Mouse (Mus musculus) ES-Bruce4 (cell line): ENCODE results near the gene Lysmd3. TPM values are rescaled to one million over a fixed set of nuclear protein-coding genes. Genes with fewer than 3 reads are reported as not detected.
A peak's percentile ranks its signal among the peaks of the same experiment; 100 is the strongest.

Source experiments
- H3K27ac ChIP-seq: 2 replicates; pipeline ENCODE4 v1.5.1; 2012; ENCODE audit warnings: low read length, inconsistent platforms; ENCODE audit not compliant: insufficient read depth
- H3K27me3 ChIP-seq: 2 replicates; pipeline ENCODE4 v1.6.1; 2012; ENCODE audit warnings: mild to moderate bottlenecking, low read length, inconsistent platforms; ENCODE audit not compliant: control insufficient read depth, poor library complexity, insufficient read depth, severe bottlenecking
- H3K36me3 ChIP-seq: 2 replicates; pipeline ENCODE4 v1.6.1; 2012; ENCODE audit warnings: inconsistent platforms, mild to moderate bottlenecking, low read length, moderate library complexity; ENCODE audit not compliant: control insufficient read depth, poor library complexity, insufficient read depth, severe bottlenecking
- H3K4me1 ChIP-seq: one replicate; pipeline ENCODE4 v1.8.1; 2011; ENCODE audit warnings: low read length; ENCODE audit not compliant: control insufficient read depth, insufficient read depth
- H3K4me3 ChIP-seq: 2 replicates; pipeline ENCODE4 v1.5.1; 2011; ENCODE audit warnings: low read depth, mild to moderate bottlenecking, low read length
- H3K9ac ChIP-seq: 2 replicates; pipeline ENCODE4 v1.6.1; 2012; ENCODE audit warnings: low read depth, mild to moderate bottlenecking, inconsistent platforms; ENCODE audit not compliant: poor library complexity, severe bottlenecking
- H3K9me3 ChIP-seq: replicated peaks from 2 replicates; pipeline ENCODE4 v1.6.1; 2012; ENCODE audit warnings: mild to moderate bottlenecking, low read length, inconsistent platforms; ENCODE audit not compliant: control insufficient read depth, poor library complexity, insufficient read depth, severe bottlenecking
- CTCF ChIP-seq: IDR thresholded peaks from one replicate; pipeline ENCODE4 v1.8.1; 2011; ENCODE audit warnings: low read depth, low read length
- EP300 ChIP-seq: IDR thresholded peaks from 2 replicates; pipeline ENCODE4 v1.6.1; 2011; ENCODE audit warnings: low read depth, low read length; ENCODE audit not compliant: insufficient read depth
- POLR2A ChIP-seq: IDR thresholded peaks from one replicate; pipeline ENCODE4 v1.8.1; 2011; ENCODE audit warnings: low read length; ENCODE audit not compliant: insufficient read depth
- polyA plus RNA-seq: library from polyadenylated mRNA; stranded (reverse); fragments of >200 nt; gene quantifications from 2 replicates; pipeline ENCODE4 v1.2.4, GENCODE M21; 2011; ENCODE audit warnings: low read depth; ENCODE audit not compliant: missing spikeins, insufficient read depth, insufficient read length

The Lysmd3 gene
- polyA plus RNA-seq, 1 experiment, result 21.0 TPM

DNA sequence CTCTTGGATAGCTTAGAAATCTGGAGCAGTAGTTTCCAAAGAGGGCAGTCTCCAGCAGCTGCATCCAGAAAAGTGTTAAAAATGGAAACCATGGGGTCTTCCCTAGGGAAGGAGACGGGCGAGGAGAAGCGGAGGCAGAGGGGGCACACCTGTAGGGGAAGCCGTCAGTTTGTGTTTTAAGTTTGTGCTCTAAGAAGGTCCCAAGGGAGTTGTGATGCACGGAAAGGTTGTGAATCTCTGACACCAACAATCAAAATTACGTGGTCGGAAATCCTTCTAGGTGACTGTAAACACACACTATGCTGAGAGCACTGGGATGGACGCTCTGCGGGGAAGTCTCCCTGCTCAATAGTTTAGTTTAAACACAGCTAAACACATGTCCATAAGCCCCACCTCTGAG is 46.2 kb downstream of the Lysmd3 start:
- Histone ChIP-seq H3K9ac (0 out of 2 replicates have a peak overlapping the region, but pooled peaks have one; percentile 22), H3K9me3 (no peaks in the 10 kb centered on the region), H3K4me1 (peaks cover 4% of the 10 kb centered on the region), H3K36me3 (peaks cover 5% of the 10 kb centered on the region), H3K4me3 (no peak overlapping the region), H3K27ac (no peak overlapping the region), H3K27me3 (no peaks in the 10 kb centered on the region)
- TF ChIP-seq EP300 (no peak), CTCF (no peak), POLR2A (no peak)

DNA sequence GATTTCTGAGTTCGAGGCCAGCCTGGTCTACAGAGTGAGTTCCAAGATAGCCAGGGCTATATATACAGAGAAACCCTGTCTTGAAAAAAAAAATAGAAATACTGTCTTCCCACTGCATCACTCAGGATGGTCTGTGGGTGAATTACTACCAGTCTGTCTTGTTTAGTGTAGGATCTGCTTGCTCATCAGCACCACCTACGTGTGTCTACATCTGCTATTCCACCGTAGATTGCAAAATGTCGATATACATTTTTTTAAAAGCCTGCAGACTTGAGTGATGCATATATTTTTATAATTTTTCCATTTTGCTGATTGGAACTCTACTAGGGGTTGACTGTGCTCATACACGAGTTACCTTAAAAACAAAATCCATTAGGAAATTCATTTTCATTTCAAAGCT is 48.8 kb downstream of the Lysmd3 start:
- no peak overlapping the region for H3K27ac ChIP-seq
- no peaks in the 10 kb centered on the region for H3K36me3 ChIP-seq
- no peaks in the 10 kb centered on the region for H3K9me3 ChIP-seq
- TF ChIP-seq EP300 (no peak), CTCF (no peak), POLR2A (no peak)
- H3K4me1 ChIP-seq, result peaks cover 4% of the 10 kb centered on the region
- no peak overlapping the region for H3K4me3 ChIP-seq
- no peaks in the 10 kb centered on the region for H3K27me3 ChIP-seq
- H3K9ac ChIP-seq, result no peak overlapping the region

DNA sequence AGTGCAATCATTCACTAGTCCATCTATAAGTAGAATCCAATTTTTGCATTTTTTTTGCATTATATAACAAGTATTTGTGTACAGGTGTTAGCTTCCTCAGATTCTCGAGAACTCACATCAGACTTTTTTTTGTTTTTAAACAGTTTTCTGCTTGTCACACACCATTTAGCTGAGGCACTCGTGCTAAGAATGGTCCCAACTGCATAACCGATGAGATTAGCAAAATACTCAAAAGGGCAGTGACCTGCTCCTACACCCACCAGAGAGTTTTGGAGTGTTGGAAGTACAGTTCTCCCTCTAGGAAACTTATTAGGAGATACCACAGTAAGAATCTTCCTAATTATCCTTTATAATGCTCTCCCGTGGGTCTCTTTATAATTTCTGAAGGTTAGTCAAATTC is 52.3 kb downstream of the Lysmd3 start:
- Histone ChIP-seq H3K4me1 (no peaks in the 10 kb centered on the region), H3K36me3 (no peaks in the 10 kb centered on the region), H3K4me3 (peak overlapping the region; percentile 31), H3K9me3 (no peaks in the 10 kb centered on the region), H3K27me3 (no peaks in the 10 kb centered on the region), H3K9ac (0 out of 2 replicates have a peak overlapping the region, but pooled peaks have one; percentile 29), H3K27ac (no peak overlapping the region)
- TF ChIP-seq CTCF (no peak), EP300 (no peak), POLR2A (no peak)

DNA sequence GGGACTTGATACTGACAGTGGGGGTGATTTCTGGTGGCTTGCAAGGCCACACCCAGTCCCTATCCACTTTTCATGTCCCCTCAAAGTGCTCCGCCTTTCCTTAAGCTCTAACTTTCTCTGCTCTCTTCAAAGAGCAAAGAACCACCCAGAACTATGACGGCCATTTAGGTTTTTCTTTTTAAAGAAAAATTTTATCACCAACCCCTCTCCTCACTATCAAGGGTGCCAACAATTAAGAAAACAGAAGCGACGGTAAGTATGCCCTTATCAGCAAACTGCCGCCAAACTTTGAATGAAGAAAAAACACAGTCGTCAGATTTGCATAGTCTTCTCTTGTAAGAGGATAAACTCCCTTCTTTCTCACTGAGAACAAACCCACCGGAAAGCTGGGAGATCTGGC is 52.8 kb downstream of the Lysmd3 start:
- Histone ChIP-seq H3K9ac (peak overlapping the region; percentile 29), H3K4me1 (no peaks in the 10 kb centered on the region), H3K4me3 (peak overlapping the region; percentile 84), H3K36me3 (no peaks in the 10 kb centered on the region), H3K27ac (no peak overlapping the region), H3K9me3 (no peaks in the 10 kb centered on the region), H3K27me3 (no peaks in the 10 kb centered on the region)
- TF ChIP-seq POLR2A (no peak), EP300 (no peak), CTCF (no peak)

DNA sequence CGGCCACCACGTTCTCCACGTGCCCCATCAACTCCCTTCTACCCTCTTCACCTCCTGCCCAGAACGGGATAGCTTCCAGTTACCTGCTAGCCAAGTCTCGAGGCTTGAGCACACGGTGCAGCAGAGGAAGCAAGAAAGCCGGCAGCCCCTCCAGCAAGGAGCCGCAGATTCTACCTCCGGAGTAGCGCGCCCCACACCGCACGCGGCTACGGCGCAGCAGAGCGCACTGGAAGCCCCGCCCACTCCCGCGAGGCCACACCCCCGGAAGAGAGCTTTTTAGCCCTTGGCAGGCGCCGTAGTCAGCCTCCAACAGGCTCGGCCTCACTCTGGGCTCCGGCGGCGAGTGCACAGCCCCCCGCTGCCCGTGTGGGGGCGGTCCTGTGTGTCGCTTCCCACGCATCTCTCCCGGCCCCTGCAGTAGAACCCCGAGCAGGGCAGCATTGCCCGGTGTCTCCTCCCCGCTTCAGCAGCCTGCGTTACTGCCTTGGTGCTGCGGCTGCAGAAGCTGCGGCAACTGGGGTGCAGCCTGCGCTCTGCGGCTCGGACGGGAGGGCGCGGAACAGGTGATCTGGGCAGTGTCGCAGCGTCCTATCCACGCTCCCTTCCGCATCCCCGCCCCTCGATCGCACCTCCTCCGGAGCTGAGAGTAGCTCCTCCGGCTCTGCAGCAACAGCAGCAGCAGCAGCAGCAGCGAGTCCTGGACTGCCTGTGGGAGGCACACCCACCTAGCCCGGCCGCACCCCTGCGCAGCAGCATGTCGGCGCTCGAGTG is 53.5 kb downstream of the Lysmd3 start, which contains the start of the genes Polr3g and Mblac2:
TSS of gene Polr3g (minus strand) at position 239 of the 771 bp plus-strand sequence.
TSS of gene Mblac2 (plus strand) at position 567 of the 771 bp plus-strand sequence.
- no peak for TF ChIP-seq CTCF
- TF ChIP-seq POLR2A, result peak; percentile 37
- 0 out of 2 replicates have a peak, but pooled peaks have one; percentile 26 for TF ChIP-seq EP300
- H3K36me3 ChIP-seq, result no peaks in the 10 kb centered on the region
- H3K27ac ChIP-seq, result 0 out of 2 replicates have a peak within 1 kb of the TSS, but pooled peaks have one; percentile 8
- H3K27me3 ChIP-seq, result no peaks in the 10 kb centered on the region
- peak within 1 kb of the TSS; percentile 29 for H3K9ac ChIP-seq
- no peaks in the 10 kb centered on the region for H3K9me3 ChIP-seq
- no peaks in the 10 kb centered on the region for H3K4me1 ChIP-seq
- peak within 1 kb of the TSS; percentile 84 for H3K4me3 ChIP-seq
